Mouse (Mus musculus) heart, embryonic 16.5 days (tissue): Measurements from ENCODE around the gene Dnah10. TPM values are rescaled to one million over a fixed set of nuclear protein-coding genes. Genes with fewer than 3 reads are reported as not detected.

ENCODE experiments used
- ATAC-seq: fragments of 200-750 bp; cut with Nextera tagmentation; replicated peaks from 2 replicates; pipeline ENCODE4 v1.8.0; 2017; ENCODE audit warnings: moderate number of reproducible peaks; ENCODE audit not compliant: insufficient read depth, low FRiP score; ENCODE audit errors: extremely low read depth
- H3K27ac ChIP-seq: fragments of 300-500 bp; sonication (generic); 2 replicates; pipeline ENCODE4 v1.5.1; 2014; ENCODE audit warnings: mild to moderate bottlenecking, low read length, control low read depth, moderate library complexity
- H3K27me3 ChIP-seq: fragments of 300-500 bp; sonication (generic); 2 replicates; pipeline ENCODE4 v1.6.1; 2014; ENCODE audit warnings: low read length, mixed read lengths; ENCODE audit not compliant: control insufficient read depth, insufficient read depth
- H3K36me3 ChIP-seq: fragments of 300-500 bp; sonication (generic); 2 replicates; pipeline ENCODE4 v1.6.1; 2014; ENCODE audit not compliant: control insufficient read depth, insufficient read depth
- H3K4me1 ChIP-seq: fragments of 300-500 bp; sonication (generic); 2 replicates; pipeline ENCODE4 v1.6.1; 2014; ENCODE audit warnings: low read length, mixed read lengths; ENCODE audit not compliant: control insufficient read depth, insufficient read depth
- H3K4me2 ChIP-seq: fragments of 300-500 bp; sonication (generic); 2 replicates; pipeline ENCODE4 v1.6.1; 2014; ENCODE audit warnings: low read depth, mild to moderate bottlenecking, control low read depth, low read length
- H3K4me3 ChIP-seq: fragments of 300-500 bp; sonication (generic); 2 replicates; pipeline ENCODE4 v1.5.1; 2014; ENCODE audit warnings: mild to moderate bottlenecking, control low read depth, low read length
- H3K9ac ChIP-seq: fragments of 300-500 bp; sonication (generic); 2 replicates; pipeline ENCODE4 v1.6.1; 2014; ENCODE audit warnings: low read length, control low read depth
- H3K9me3 ChIP-seq: fragments of 300-500 bp; sonication (generic); replicated peaks from 2 replicates; pipeline ENCODE4 v1.6.1; 2016; ENCODE audit warnings: low read length; ENCODE audit not compliant: control insufficient read depth
- WGBS: fragments of 180-500 bp; shearing (Covaris S2); extraction: QIAGEN DNeasy Blood & Tissue Kit; methylation state at CpG from one replicate; pipeline ENCODE4 v1.1.7; 2014; 5-methylcytosine and 5-hydroxymethylcytosine counted together
- polyA plus RNA-seq: library from polyadenylated mRNA; unstranded; fragments of >200 nt; fragmentation: Nextera tagmentation; extraction: Ambion mirVana; gene quantifications from 2 replicates; pipeline ENCODE4 v1.2.1, GENCODE M21; 2015

The Dnah10 gene
- polyA plus RNA-seq, 1 experiment from 2014 or later, result 0.09 TPM

GRCm38 (mm10) chr5:124830331-124830730 lies 105.4 kb downstream of the Dnah10 start:
- Histone ChIP-seq H3K27me3 (peaks cover 51% of the 10 kb centered on the region), H3K27ac (no peak overlapping the region)
- 90% methylated on average over 12 of the region's 12 CpGs for WGBS

GRCm38 (mm10) chr5:124835218-124835617 lies 110.3 kb downstream of the Dnah10 start:
- Histone ChIP-seq H3K36me3 (no peaks in the 10 kb centered on the region), H3K4me2 (no peak overlapping the region), H3K4me3 (no peak overlapping the region), H3K4me1 (peaks cover 2% of the 10 kb centered on the region), H3K9ac (no peak overlapping the region), H3K27me3 (peaks cover 66% of the 10 kb centered on the region), H3K9me3 (no peaks in the 10 kb centered on the region), H3K27ac (no peak overlapping the region)
- WGBS, result 95% methylated on average over 15 of the region's 15 CpGs
- ATAC-seq, result no peak

More at GRCm38 (mm10) chr5:124830331-124830730, 105.4 kb downstream of the Dnah10 start:
- H3K9me3 ChIP-seq, result no peaks in the 10 kb centered on the region
- H3K9ac ChIP-seq, result no peak overlapping the region
- H3K36me3 ChIP-seq, result no peaks in the 10 kb centered on the region
- no peak overlapping the region for H3K4me2 ChIP-seq
- no peak overlapping the region for H3K4me3 ChIP-seq
- H3K4me1 ChIP-seq, result no peaks in the 10 kb centered on the region
- ATAC-seq, result no peak

GRCm38 (mm10) chr5:124836075-124836474 lies 111.2 kb downstream of the Dnah10 start:
- 82% methylated on average over 10 of the region's 10 CpGs for WGBS
- no peak overlapping the region for H3K4me3 ChIP-seq
- peaks cover 11% of the 10 kb centered on the region for H3K4me1 ChIP-seq
- no peaks in the 10 kb centered on the region for H3K9me3 ChIP-seq
- ATAC-seq, result no peak
- H3K4me2 ChIP-seq, result no peak overlapping the region
- H3K27me3 ChIP-seq, result peaks cover 63% of the 10 kb centered on the region
- no peaks in the 10 kb centered on the region for H3K36me3 ChIP-seq
- no peak overlapping the region for H3K9ac ChIP-seq
- no peak overlapping the region for H3K27ac ChIP-seq

GRCm38 (mm10) chr5:124836621-124837020 lies 111.7 kb downstream of the Dnah10 start:
- ATAC-seq, result no peak
- Histone ChIP-seq H3K36me3 (no peaks in the 10 kb centered on the region), H3K4me2 (no peak overlapping the region), H3K27ac (no peak overlapping the region), H3K9ac (no peak overlapping the region), H3K4me1 (peaks cover 11% of the 10 kb centered on the region), H3K9me3 (no peaks in the 10 kb centered on the region), H3K27me3 (peaks cover 66% of the 10 kb centered on the region), H3K4me3 (no peak overlapping the region)
- 67% methylated on average over 4 of the region's 4 CpGs for WGBS

- H3K36me3 ChIP-seq, result no peaks in the 10 kb centered on the region
- H3K4me2 ChIP-seq, result peak overlapping the region; percentile 29
- 34% methylated on average over 7 of the region's 7 CpGs for WGBS
- H3K4me1 ChIP-seq, result peaks cover 19% of the 10 kb centered on the region
- no peak overlapping the region for H3K4me3 ChIP-seq
- H3K9me3 ChIP-seq, result no peaks in the 10 kb centered on the region
- H3K27ac ChIP-seq, result no peak overlapping the region
- no peak overlapping the region for H3K9ac ChIP-seq
- ATAC-seq, result peak; percentile 71
- peaks cover 65% of the 10 kb centered on the region for H3K27me3 ChIP-seq
Measured at GRCm38 (mm10) chr5:124840202-124840601, 115.3 kb downstream of the Dnah10 start.

- Histone ChIP-seq H3K4me2 (peak overlapping the region; percentile 29), H3K9me3 (no peaks in the 10 kb centered on the region), H3K36me3 (no peaks in the 10 kb centered on the region), H3K27ac (no peak overlapping the region), H3K9ac (no peak overlapping the region), H3K4me1 (peaks cover 20% of the 10 kb centered on the region), H3K27me3 (peaks cover 61% of the 10 kb centered on the region), H3K4me3 (no peak overlapping the region)
- 56% methylated on average over 2 of the region's 2 CpGs for WGBS
- ATAC-seq, result no peak
Measured at GRCm38 (mm10) chr5:124840669-124841068, 115.8 kb downstream of the Dnah10 start.

GRCm38 (mm10) chr5:124843386-124843785 lies 118.5 kb downstream of the Dnah10 start:
- Histone ChIP-seq H3K27ac (no peak overlapping the region), H3K4me1 (peaks cover 20% of the 10 kb centered on the region), H3K4me2 (no peak overlapping the region), H3K36me3 (no peaks in the 10 kb centered on the region), H3K4me3 (no peak overlapping the region), H3K9ac (no peak overlapping the region), H3K9me3 (no peaks in the 10 kb centered on the region), H3K27me3 (peaks cover 46% of the 10 kb centered on the region)
- no peak for ATAC-seq
- WGBS, result 60% methylated on average over 8 of the region's 8 CpGs

GRCm38 (mm10) chr5:124844929-124845328 lies 120.0 kb downstream of the Dnah10 start:
- H3K27ac ChIP-seq, result no peak overlapping the region
- H3K4me1 ChIP-seq, result peaks cover 20% of the 10 kb centered on the region
- no peak for ATAC-seq
- peaks cover 37% of the 10 kb centered on the region for H3K27me3 ChIP-seq
- no peaks in the 10 kb centered on the region for H3K36me3 ChIP-seq
- no peak overlapping the region for H3K4me2 ChIP-seq
- 18% methylated on average over 4 of the region's 4 CpGs for WGBS
- no peak overlapping the region for H3K9ac ChIP-seq
- no peak overlapping the region for H3K4me3 ChIP-seq
- H3K9me3 ChIP-seq, result no peaks in the 10 kb centered on the region

- Histone ChIP-seq H3K4me2 (no peak overlapping the region), H3K27me3 (peaks cover 30% of the 10 kb centered on the region), H3K36me3 (no peaks in the 10 kb centered on the region), H3K4me1 (peaks cover 10% of the 10 kb centered on the region; the same call in 1 of the 2 replicates), H3K9ac (no peak overlapping the region), H3K9me3 (no peaks in the 10 kb centered on the region), H3K4me3 (no peak overlapping the region), H3K27ac (no peak overlapping the region)
- 84% methylated on average over 1 of the region's 1 CpGs for WGBS
- no peak for ATAC-seq
Measured at GRCm38 (mm10) chr5:124847014-124847413, 122.1 kb downstream of the Dnah10 start.
